Mouse (Mus musculus) cerebellum, adult 8-10 months (tissue): ENCODE results near the gene Ampd3.

Experiments
- DNase-seq: peaks from one replicate; pipeline ENCODE4 v3.0.0; 2022

Gene Ampd3

GRCm38 (mm10) chr7:110770949-110771348, 2.9 kb downstream of the Ampd3 start:
- no peak for DNase-seq

- DNase-seq: no peak
These were observed 4.3 kb downstream of the Ampd3 start for GRCm38 (mm10) chr7:110772343-110772742.

GRCm38 (mm10) chr7:110773204-110774002, 5.4 kb downstream of the Ampd3 start:
- peak; percentile 37 for DNase-seq

GRCm38 (mm10) chr7:110774077-110774476, 6.1 kb downstream of the Ampd3 start:
- DNase-seq: no peak

- DNase-seq: no peak
These were observed 6.7 kb downstream of the Ampd3 start for GRCm38 (mm10) chr7:110774674-110775073.

GRCm38 (mm10) chr7:110777146-110778001, 9.4 kb downstream of the Ampd3 start:
- no peak for DNase-seq

- no peak for DNase-seq
These were observed 10.9 kb downstream of the Ampd3 start for GRCm38 (mm10) chr7:110778933-110779332.

- DNase-seq: no peak
These were observed 11.7 kb downstream of the Ampd3 start for GRCm38 (mm10) chr7:110779605-110780111.

- no peak for DNase-seq
These were observed 12.5 kb downstream of the Ampd3 start for GRCm38 (mm10) chr7:110780520-110780919.

GRCm38 (mm10) chr7:110781231-110781711, 13.3 kb downstream of the Ampd3 start:
- DNase-seq: no peak

- DNase-seq: no peak
These were observed 14.1 kb downstream of the Ampd3 start for GRCm38 (mm10) chr7:110782135-110782534.

GRCm38 (mm10) chr7:110782845-110783478, 15.0 kb downstream of the Ampd3 start:
- DNase-seq: no peak

- DNase-seq: no peak
These were observed 17.0 kb downstream of the Ampd3 start for GRCm38 (mm10) chr7:110784965-110785364.

- no peak for DNase-seq
These were observed 17.7 kb downstream of the Ampd3 start for GRCm38 (mm10) chr7:110785741-110786146.

GRCm38 (mm10) chr7:110787310-110787709, 19.3 kb downstream of the Ampd3 start:
- DNase-seq: no peak

- DNase-seq: no peak
These were observed 22.9 kb downstream of the Ampd3 start for GRCm38 (mm10) chr7:110790878-110791277.

- DNase-seq: no peak
These were observed 24.2 kb downstream of the Ampd3 start for GRCm38 (mm10) chr7:110792201-110792600.

- DNase-seq: no peak
These were observed 24.8 kb downstream of the Ampd3 start for GRCm38 (mm10) chr7:110792834-110793233.

- no peak for DNase-seq
These were observed 26.7 kb downstream of the Ampd3 start for GRCm38 (mm10) chr7:110794722-110795121.

GRCm38 (mm10) chr7:110796367-110797051, 28.5 kb downstream of the Ampd3 start:
- DNase-seq: no peak

- DNase-seq: no peak
These were observed 29.9 kb downstream of the Ampd3 start for GRCm38 (mm10) chr7:110797722-110798409.

- peak; percentile 85 for DNase-seq
These were observed 33.0 kb downstream of the Ampd3 start for GRCm38 (mm10) chr7:110801028-110801427.
